Mouse (Mus musculus): ENCODE measurements around the gene Ankdd1a. TPM values are rescaled to one million over a fixed set of nuclear protein-coding genes. Genes with fewer than 3 reads are reported as not detected.

Ankdd1a gene
- total and polyA plus RNA-seq, 3 experiments: 0.06 TPM; not detected in 2

GRCm38 (mm10) chr9:65547111-65547510, 27.1 kb upstream of the Ankdd1a start:
- no peak overlapping the region for H3K27ac ChIP-seq (ENCODE audit: control insufficient read depth, low read depth, low read length)
- DNase-seq (ENCODE audit: low read depth, low spot score): no peak
- no peaks in the 10 kb centered on the region for H3K9me3 ChIP-seq (replicated peaks; ENCODE audit: insufficient read depth, low read length)
- H3K4me3 ChIP-seq (ENCODE audit: control insufficient read depth in 1 of 2, insufficient read depth in 1 of 2, low read depth in 2 of 2, low read length in 2 of 2): no peak overlapping the region
- H3K36me3 ChIP-seq (ENCODE audit: control insufficient read depth in 1 of 2, insufficient read depth in 2 of 2, low read length in 2 of 2): peaks cover 0 to 41% of the 10 kb centered on the region in 2 experiments; a peak in 2 of 4 replicates
- no peaks in the 10 kb centered on the region for H3K27me3 ChIP-seq (ENCODE audit: control insufficient read depth in 1 of 2, insufficient read depth in 2 of 2, low read length in 2 of 2)
- TF ChIP-seq EP300 (IDR thresholded peaks at IDR 0.05; ENCODE audit: low read depth in 1 of 2, low read length in 2 of 2) (no peak), KAT2A (conservative IDR thresholded peaks at IDR 0.05; ENCODE audit: low read depth, low read length) (no peak)
- no peaks in the 10 kb centered on the region for H3K79me2 ChIP-seq (ENCODE audit: control insufficient read depth, insufficient read depth, low read length, poor library complexity)
- H3K4me1 ChIP-seq (ENCODE audit: control insufficient read depth in 1 of 2, insufficient read depth in 2 of 2, low read length in 2 of 2): peaks cover 17 to 50% of the 10 kb centered on the region in 2 experiments
- H3K9ac ChIP-seq (ENCODE audit: control insufficient read depth, low read depth, low read length, poor library complexity, severe bottlenecking): no peak overlapping the region

DNA sequence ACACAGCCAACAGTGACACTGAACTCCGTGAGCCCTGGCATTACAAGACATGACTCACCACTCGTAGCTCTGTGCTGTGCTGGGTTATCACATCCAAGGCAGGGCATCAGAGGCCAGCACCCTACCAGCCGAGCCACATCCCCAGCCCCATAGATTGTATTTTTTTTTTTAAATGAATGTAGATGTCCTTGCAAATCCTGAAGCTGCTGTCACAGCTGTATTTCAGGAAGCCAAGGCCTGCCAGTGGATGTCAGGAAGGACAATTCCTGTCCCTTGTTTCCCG, 26.4 kb upstream of the Ankdd1a start:
- peak overlapping the region; percentile 38 for H3K9ac ChIP-seq (ENCODE audit: control insufficient read depth, low read depth, low read length, poor library complexity, severe bottlenecking)

GRCm38 (mm10) chr9:65545635-65546412, 25.8 kb upstream of the Ankdd1a start:
- peak overlapping the region; percentile 38 for H3K9ac ChIP-seq (ENCODE audit: control insufficient read depth, low read depth, low read length, poor library complexity, severe bottlenecking)
- H3K36me3 ChIP-seq (ENCODE audit: control insufficient read depth in 1 of 2, insufficient read depth in 2 of 2, low read length in 2 of 2): peaks cover 0 to 35% of the 10 kb centered on the region in 2 experiments; a peak in 2 of 4 replicates
- DNase-seq (ENCODE audit: low read depth, low spot score): peak; percentile 92
- H3K79me2 ChIP-seq (ENCODE audit: control insufficient read depth, insufficient read depth, low read length, poor library complexity): no peaks in the 10 kb centered on the region
- H3K4me1 ChIP-seq (ENCODE audit: control insufficient read depth in 1 of 2, insufficient read depth in 2 of 2, low read length in 2 of 2): peaks cover 13 to 41% of the 10 kb centered on the region in 2 experiments
- peak overlapping the region; percentile 6 to 7; a peak in 1 of 4 replicates for H3K4me3 ChIP-seq (ENCODE audit: control insufficient read depth in 1 of 2, insufficient read depth in 1 of 2, low read depth in 2 of 2, low read length in 2 of 2)
- no peaks in the 10 kb centered on the region for H3K9me3 ChIP-seq (replicated peaks; ENCODE audit: insufficient read depth, low read length)
- no peaks in the 10 kb centered on the region for H3K27me3 ChIP-seq (ENCODE audit: control insufficient read depth in 1 of 2, insufficient read depth in 2 of 2, low read length in 2 of 2)
- peak overlapping the region; percentile 61 for H3K27ac ChIP-seq (ENCODE audit: control insufficient read depth, low read depth, low read length)
- TF ChIP-seq CHD2 (IDR thresholded peaks at IDR 0.05; ENCODE audit: low read length): no peak
- no peak for TF ChIP-seq HCFC1 (IDR thresholded peaks at IDR 0.05; ENCODE audit: low read depth, low read length)
- peak in 1 of 2 experiments; percentile 22; a peak in 1 of 4 replicates for TF ChIP-seq POLR2A (IDR thresholded peaks at IDR 0.05; ENCODE audit: control insufficient read depth in 1 of 2, insufficient read depth in 1 of 2, low read depth in 1 of 2, low read length in 2 of 2, poor library complexity in 1 of 2)
- TF ChIP-seq ZNF384 (IDR thresholded peaks at IDR 0.05; ENCODE audit: low read depth, low read length): no peak
- no peak for TF ChIP-seq CHD1 (IDR thresholded peaks at IDR 0.05; ENCODE audit: low read depth, low read length)
- peak; percentile 63; the same call in 1 of the 2 replicates for TF ChIP-seq RCOR1 (IDR thresholded peaks at IDR 0.05; ENCODE audit: low read depth, low read length)
- no peak for TF ChIP-seq MAFK (IDR thresholded peaks at IDR 0.05; ENCODE audit: borderline replicate concordance, low read depth, low read length)
- no peak for TF ChIP-seq GABPA (IDR thresholded peaks at IDR 0.05; ENCODE audit: low read depth, low read length)
- TF ChIP-seq TAL1 (IDR thresholded peaks at IDR 0.05; ENCODE audit: low read length): no peak
- TF ChIP-seq UBTF (IDR thresholded peaks at IDR 0.05; ENCODE audit: borderline replicate concordance, insufficient read depth, low read depth, low read length): no peak
- no peak for TF ChIP-seq MAZ (IDR thresholded peaks at IDR 0.05; ENCODE audit: low read depth, low read length)
- TF ChIP-seq EP300 (IDR thresholded peaks at IDR 0.05; ENCODE audit: low read depth in 1 of 2, low read length in 2 of 2): peak; percentile 69 to 74; a peak in 3 of 4 replicates
- TF ChIP-seq ZC3H11A (IDR thresholded peaks at IDR 0.05; ENCODE audit: low read depth, low read length): no peak; the same call in 1 of the 2 replicates
- no peak for TF ChIP-seq CTCF (IDR thresholded peaks at IDR 0.05 in 2 of 3, conservative IDR thresholded peaks at IDR 0.05 in 1 of 3; ENCODE audit: control insufficient read depth in 1 of 3, insufficient read depth in 1 of 3, low read depth in 2 of 3, low read length in 3 of 3, poor library complexity in 1 of 3, severe bottlenecking in 1 of 3)
- TF ChIP-seq MYB (IDR thresholded peaks at IDR 0.05; ENCODE audit: low read depth, low read length): no peak
- TF ChIP-seq USF1 (IDR thresholded peaks at IDR 0.05; ENCODE audit: low read depth, low read length): no peak
- no peak for TF ChIP-seq NELFE (IDR thresholded peaks at IDR 0.05; ENCODE audit: low read depth, low read length)
- peak; percentile 92 for TF ChIP-seq BHLHE40 (IDR thresholded peaks at IDR 0.05; ENCODE audit: borderline replicate concordance, low read depth, low read length)
- TF ChIP-seq MAX (IDR thresholded peaks at IDR 0.05; ENCODE audit: low read length): peak; percentile 66
- peak; percentile 60; the same call in 1 of the 2 replicates for TF ChIP-seq MYC (IDR thresholded peaks at IDR 0.05; ENCODE audit: low read depth, low read length)
- TF ChIP-seq SIN3A (IDR thresholded peaks at IDR 0.05; ENCODE audit: low read length): no peak
- TF ChIP-seq E2F4 (IDR thresholded peaks at IDR 0.05; ENCODE audit: borderline replicate concordance, low read depth, low read length): no peak

More for the DNA sequence above, 26.4 kb upstream of the Ankdd1a start:
- H3K79me2 ChIP-seq (ENCODE audit: control insufficient read depth, insufficient read depth, low read length, poor library complexity): no peaks in the 10 kb centered on the region
- H3K4me1 ChIP-seq (ENCODE audit: control insufficient read depth in 1 of 2, insufficient read depth in 2 of 2, low read length in 2 of 2): peaks cover 16 to 42% of the 10 kb centered on the region in 2 experiments
- H3K4me3 ChIP-seq (ENCODE audit: control insufficient read depth in 1 of 2, insufficient read depth in 1 of 2, low read depth in 2 of 2, low read length in 2 of 2): 0 out of 4 replicates have a peak overlapping the region, but pooled peaks of 1 of the 2 experiments have one; percentile 7
- peak overlapping the region; percentile 61 for H3K27ac ChIP-seq (ENCODE audit: control insufficient read depth, low read depth, low read length)
- DNase-seq (ENCODE audit: low read depth, low spot score): peak; percentile 77
- H3K9me3 ChIP-seq (replicated peaks; ENCODE audit: insufficient read depth, low read length): no peaks in the 10 kb centered on the region
- no peaks in the 10 kb centered on the region for H3K27me3 ChIP-seq (ENCODE audit: control insufficient read depth in 1 of 2, insufficient read depth in 2 of 2, low read length in 2 of 2)
- H3K36me3 ChIP-seq (ENCODE audit: control insufficient read depth in 1 of 2, insufficient read depth in 2 of 2, low read length in 2 of 2): peaks cover 0 to 35% of the 10 kb centered on the region in 2 experiments; a peak in 2 of 4 replicates
- TF ChIP-seq MYB (IDR thresholded peaks at IDR 0.05; ENCODE audit: low read depth, low read length) (no peak), TAL1 (IDR thresholded peaks at IDR 0.05; ENCODE audit: low read length) (peak; percentile 58), JUND (IDR thresholded peaks at IDR 0.05; ENCODE audit: low read depth, low read length) (0 out of 2 replicates have a peak, but pooled peaks have one; percentile 14), ETS1 (IDR thresholded peaks at IDR 0.05; ENCODE audit: low read depth, low read length) (peak; percentile 41; the same call in 1 of the 2 replicates)

Measured in MEL (cell line).